11 mouse cellular contexts compared by ENCODE assay signal in the genomic region with DNA sequence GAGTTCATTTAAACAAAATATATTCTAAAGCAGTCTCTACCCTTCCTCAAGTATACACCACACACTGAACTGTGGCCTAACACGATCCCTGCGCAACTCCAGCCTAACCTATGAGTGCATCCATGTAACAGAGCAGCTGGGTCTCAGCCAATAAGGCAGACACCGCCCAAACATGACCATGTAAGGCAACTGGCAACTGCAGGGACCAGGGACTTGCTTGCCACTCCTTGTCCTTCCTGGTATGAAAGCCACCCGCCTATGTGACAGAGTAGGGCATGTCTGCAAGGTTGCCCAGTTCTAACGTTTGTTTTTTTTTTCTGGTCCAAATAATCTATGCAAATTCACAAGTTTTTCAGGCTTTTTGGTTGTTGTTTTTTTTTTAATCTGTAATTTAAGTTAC.
DNase-seq lines count a peak whose midpoint lies in the region; ATAC-seq and TF ChIP-seq lines count a peak whose summit lies in the region.
"Had no signal": no experiment of that assay in that cellular context is flagged by ENCODE, and none has a peak within 500 bp of the region (broad histone marks: within the 10 kb centered on the region; RNA-seq: fewer than 3 reads in every experiment).

No protein-coding gene starts in this region.

- H3K4me1 ChIP-seq in heart, postnatal 0 days (ENCODE audit: control insufficient read depth, insufficient read depth), result peaks cover 21% of the 10 kb centered on the region
- H3K4me1 ChIP-seq in megakaryocyte, embryonic 14.5 days, result peaks cover 4% of the 10 kb centered on the region

- H3K4me3 ChIP-seq in gastrocnemius, adult 2 months, result no peak overlapping the region
- no peak overlapping the region for H3K4me3 ChIP-seq in heart, postnatal 0 days (ENCODE audit: low read depth, low read length)
- H3K4me3 ChIP-seq in megakaryocyte, embryonic 14.5 days (replicated peaks), result peak overlapping the region; percentile 67
- H3K4me3 ChIP-seq: left cerebral cortex, adult 2 months; liver, embryonic 15.5 days had no signal

- H3K4me2 ChIP-seq in heart, postnatal 0 days (ENCODE audit: low read depth, low read length), result no peak overlapping the region
- H3K4me2 ChIP-seq: liver, embryonic 15.5 days had no signal

- WGBS in heart, postnatal 0 days, result 41% methylated on average over 5 of the region's 5 CpGs

- no peak for TF ChIP-seq EP300 in heart, postnatal 0 days (IDR thresholded peaks at IDR 0.05; ENCODE audit: low read depth)

- H3K27me3 ChIP-seq in heart, postnatal 0 days (ENCODE audit: control insufficient read depth, insufficient read depth, low read length), result no peaks in the 10 kb centered on the region
- no peaks in the 10 kb centered on the region for H3K27me3 ChIP-seq in megakaryocyte, embryonic 14.5 days (replicated peaks)
- H3K27me3 ChIP-seq: liver, embryonic 15.5 days had no signal

- no peaks in the 10 kb centered on the region for H3K9me3 ChIP-seq in heart, postnatal 0 days (replicated peaks; ENCODE audit: control insufficient read depth, low read length)
- H3K9me3 ChIP-seq in megakaryocyte, embryonic 14.5 days, result no peaks in the 10 kb centered on the region
- H3K9me3 ChIP-seq: liver, embryonic 15.5 days had no signal

- peak; percentile 57 for DNase-seq in gastrocnemius, adult 2 months
- DNase-seq in gastrocnemius, postnatal 10 days, result no peak
- DNase-seq in heart, postnatal 0 days (ENCODE audit: low spot score), result peak; percentile 78
- DNase-seq in urinary bladder, postnatal 25 days (ENCODE audit: low spot score), result no peak
- no peak for DNase-seq in embryo, embryonic 9.5 days (ENCODE audit: extremely low spot score)
- no peak for DNase-seq in urinary bladder, postnatal 14 days (ENCODE audit: low spot score)

- TF ChIP-seq CTCF in gastrocnemius, adult 2 months (IDR thresholded peaks at IDR 0.05), result no peak
- no peak for TF ChIP-seq CTCF in heart, postnatal 0 days (IDR thresholded peaks at IDR 0.05; ENCODE audit: low read depth)

- peak overlapping the region; percentile 8; the same call in 1 of the 2 replicates for H3K27ac ChIP-seq in gastrocnemius, adult 2 months
- no peak overlapping the region for H3K27ac ChIP-seq in heart, postnatal 0 days (ENCODE audit: low read depth)
- H3K27ac ChIP-seq: hindbrain, postnatal 0 days; left cerebral cortex, adult 2 months; liver, embryonic 15.5 days had no signal

- intact Hi-C loops in gastrocnemius, adult 2 months (cut with DNase I), result no loop called here

- peak; percentile 67 for ATAC-seq in erythroid progenitor cell, adult 5-6 weeks (replicated peaks; ENCODE audit: low FRiP score, poor library complexity, severe bottlenecking)
- ATAC-seq in heart, postnatal 0 days (ENCODE audit: insufficient read depth, low read depth), result peak; percentile 92
- ATAC-seq: hindbrain, postnatal 0 days had no signal

- H3K36me3 ChIP-seq in heart, postnatal 0 days (replicated peaks; ENCODE audit: control insufficient read depth, insufficient read depth, low read length), result peaks cover 2% of the 10 kb centered on the region
- H3K36me3 ChIP-seq in megakaryocyte, embryonic 14.5 days (replicated peaks; ENCODE audit: low read length), result peaks cover 3% of the 10 kb centered on the region
- H3K36me3 ChIP-seq: liver, embryonic 15.5 days had no signal

- H3K9ac ChIP-seq in heart, postnatal 0 days (replicated peaks; ENCODE audit: low read depth, low read length), result no peak overlapping the region
- H3K9ac ChIP-seq: liver, embryonic 15.5 days had no signal

Comparison
In these comparisons a context has a peak if more than half of its experiments do, and no peak if none do; other contexts are left out.
1. DNase-seq: peak in gastrocnemius, adult 2 months (single experiment) and heart, postnatal 0 days (single experiment); none in gastrocnemius, postnatal 10 days (single experiment), urinary bladder, postnatal 25 days (single experiment), embryo, embryonic 9.5 days (single experiment) and urinary bladder, postnatal 14 days (single experiment).